Mouse (Mus musculus) ES-E14 (cell line): Measurements from ENCODE around the gene Ap2b1. TPM values are rescaled to one million over a fixed set of nuclear protein-coding genes. Genes with fewer than 3 reads are reported as not detected.

Experiments
- DNase-seq: peaks from one replicate; pipeline ENCODE4 v3.0.0-alpha.2; 2013; ENCODE audit warnings: low read depth, low spot score
- H3K27ac ChIP-seq: 2 replicates; pipeline ENCODE4 v1.5.1; 2012; ENCODE audit warnings: low read depth, mild to moderate bottlenecking, low read length, moderate library complexity, mixed read lengths; ENCODE audit not compliant: poor library complexity, insufficient read depth, severe bottlenecking
- H3K36me3 ChIP-seq: 2 replicates; pipeline ENCODE4 v1.6.1; 2012; ENCODE audit warnings: mild to moderate bottlenecking, low read length, moderate library complexity, mixed read lengths; ENCODE audit not compliant: control insufficient read depth, poor library complexity, insufficient read depth, severe bottlenecking
- H3K4me1 ChIP-seq, 2 experiments: fragments of 150-350 bp in 1 of 2; sonication (generic) in 1 of 2; 2 replicates each; pipeline ENCODE4 v1.6.1; 2012; ENCODE audit warnings: low read length in 2 of 2, mild to moderate bottlenecking in 1 of 2, mixed read lengths in 1 of 2; ENCODE audit not compliant: control insufficient read depth in 2 of 2, insufficient read depth in 2 of 2, poor library complexity in 1 of 2
- H3K4me3 ChIP-seq, 2 experiments: fragments of 150-350 bp in 1 of 2; sonication (generic) in 1 of 2; 2 replicates each; pipeline ENCODE4 v1.5.1; 2012; ENCODE audit warnings: low read length in 2 of 2, low read depth in 1 of 2, mild to moderate bottlenecking in 1 of 2, mixed read lengths in 1 of 2; ENCODE audit not compliant: insufficient read depth in 1 of 2, poor library complexity in 1 of 2, severe bottlenecking in 1 of 2
- H3K9ac ChIP-seq: 2 replicates; pipeline ENCODE4 v1.6.1; 2012; ENCODE audit warnings: low read depth, mild to moderate bottlenecking, low read length, mixed read lengths; ENCODE audit not compliant: poor library complexity, insufficient read depth, severe bottlenecking
- H3K9me3 ChIP-seq: fragments of 150-350 bp; sonication (generic); 2 replicates; pipeline ENCODE4 v1.6.1; 2012; ENCODE audit warnings: low read depth, mild to moderate bottlenecking, low read length; ENCODE audit not compliant: control insufficient read depth, insufficient read depth
- CHD2 ChIP-seq: IDR thresholded peaks from 2 replicates; pipeline ENCODE4 v1.6.1; 2014; ENCODE audit warnings: mild to moderate bottlenecking, low read depth, low read length, inconsistent platforms
- HCFC1 ChIP-seq: IDR thresholded peaks from 2 replicates; pipeline ENCODE4 v1.6.1; 2012; ENCODE audit warnings: low read length, inconsistent platforms, borderline replicate concordance; ENCODE audit not compliant: insufficient read depth
- MAFK ChIP-seq: IDR thresholded peaks from 2 replicates; pipeline ENCODE4 v1.6.1; 2014; ENCODE audit warnings: mild to moderate bottlenecking, low read depth, low read length, inconsistent platforms; ENCODE audit not compliant: insufficient read depth
- ZC3H11A ChIP-seq: IDR thresholded peaks from 2 replicates; pipeline ENCODE4 v1.6.1; 2012; ENCODE audit warnings: low read depth, mild to moderate bottlenecking, inconsistent platforms, low read length, borderline replicate concordance
- ZNF384 ChIP-seq: IDR thresholded peaks from 2 replicates; pipeline ENCODE4 v1.6.1; 2012; ENCODE audit warnings: low read depth, low read length, inconsistent platforms
- in situ Hi-C, 2 experiments: fragments of 600-800 bp; cut with MboI; formaldehyde crosslinking; loops; one replicate each; pipeline ENCODE4 v1.15.1; 2025; ENCODE audit warnings: low sequenced_read_pairs in 2 of 2, inconsistent platforms in 1 of 2; ENCODE audit not compliant: unreplicated experiment in 2 of 2
- total RNA-seq: library from RNA; depleted of rRNA; stranded (reverse); fragments of 300-350 nt; gene quantifications from 2 replicates; pipeline ENCODE4 v1.2.3, GENCODE M21; 2012

Ap2b1 gene
- total RNA-seq, 1 experiment = 58.5 TPM

- Histone ChIP-seq H3K4me1 (no peaks in the 10 kb centered on the region; a peak in 1 of 4 replicates), H3K9me3 (no peaks in the 10 kb centered on the region), H3K9ac (no peak overlapping the region), H3K36me3 (peaks cover 19% of the 10 kb centered on the region), H3K27ac (no peak overlapping the region), H3K4me3 (no peak overlapping the region)
- no peak for TF ChIP-seq ZC3H11A
- TF ChIP-seq HCFC1 = no peak
- no peak for TF ChIP-seq ZNF384
- no peak for TF ChIP-seq MAFK
- no peak for TF ChIP-seq CHD2
- in situ Hi-C loops = no loop called here
- peak; percentile 17 for DNase-seq
Measured at GRCm38 (mm10) chr11:83339705-83340104, 40.9 kb downstream of the Ap2b1 start.

GRCm38 (mm10) chr11:83341716-83342245 is 43.0 kb downstream of the Ap2b1 start:
- peaks cover 12% of the 10 kb centered on the region for H3K36me3 ChIP-seq

GRCm38 (mm10) chr11:83355428-83355827 is 56.6 kb downstream of the Ap2b1 start:
- no peak overlapping the region for H3K27ac ChIP-seq
- H3K9me3 ChIP-seq = no peaks in the 10 kb centered on the region
- H3K4me1 ChIP-seq = peaks cover 0 to 2% of the 10 kb centered on the region in 2 experiments; a peak in 1 of 4 replicates
- no peak overlapping the region for H3K4me3 ChIP-seq
- no peak for DNase-seq
- no peak for TF ChIP-seq MAFK
- no peak for TF ChIP-seq CHD2
- no peak for TF ChIP-seq ZNF384
- no peak for TF ChIP-seq HCFC1
- TF ChIP-seq ZC3H11A = no peak
- in situ Hi-C loops = no loop called here
- H3K9ac ChIP-seq = no peak overlapping the region
- H3K36me3 ChIP-seq = peaks cover 3% of the 10 kb centered on the region; the same call in 1 of the 2 replicates

More at GRCm38 (mm10) chr11:83341716-83342245, 43.0 kb downstream of the Ap2b1 start:
- Histone ChIP-seq H3K27ac (no peak overlapping the region), H3K9ac (no peak overlapping the region), H3K4me3 (no peak overlapping the region), H3K9me3 (no peaks in the 10 kb centered on the region), H3K4me1 (no peaks in the 10 kb centered on the region; a peak in 1 of 4 replicates)
- TF ChIP-seq CHD2 = no peak
- no peak for TF ChIP-seq MAFK
- no peak for TF ChIP-seq HCFC1
- no peak for TF ChIP-seq ZNF384
- no peak for TF ChIP-seq ZC3H11A
- in situ Hi-C loops = no loop called here
- no peak for DNase-seq

GRCm38 (mm10) chr11:83357421-83357820 is 58.6 kb downstream of the Ap2b1 start:
- Histone ChIP-seq H3K4me1 (peaks cover 0 to 2% of the 10 kb centered on the region in 2 experiments; a peak in 1 of 4 replicates), H3K9ac (no peak overlapping the region), H3K4me3 (no peak overlapping the region), H3K27ac (no peak overlapping the region), H3K9me3 (no peaks in the 10 kb centered on the region), H3K36me3 (no peaks in the 10 kb centered on the region; the same call in 1 of the 2 replicates)
- in situ Hi-C loops = no loop called here
- no peak for TF ChIP-seq ZC3H11A
- TF ChIP-seq MAFK = no peak
- TF ChIP-seq HCFC1 = no peak
- TF ChIP-seq CHD2 = no peak
- TF ChIP-seq ZNF384 = no peak
- no peak for DNase-seq
